Mouse (Mus musculus): Measurements from ENCODE around the gene Fndc3b.

- TF ChIP-seq CTCF (IDR thresholded peaks at IDR 0.05; ENCODE audit: control insufficient read depth, insufficient read depth, insufficient read length), result no peak
- no peak for TF ChIP-seq MAX (IDR thresholded peaks at IDR 0.05)
- no peak for TF ChIP-seq FOSL1 (IDR thresholded peaks at IDR 0.05; ENCODE audit: insufficient read depth, low read length, poor library complexity, severe bottlenecking)
- TF ChIP-seq USF1 (IDR thresholded peaks at IDR 0.05; ENCODE audit: low read depth), result no peak
- peak; percentile 76 for TF ChIP-seq CEBPB (IDR thresholded peaks at IDR 0.05; ENCODE audit: low read depth)
- no peak for TF ChIP-seq MYOG (IDR thresholded peaks at IDR 0.05; ENCODE audit: control insufficient read depth, extremely low read depth, insufficient read length)
- TF ChIP-seq MYOD1 (IDR thresholded peaks at IDR 0.05; ENCODE audit: control insufficient read depth, insufficient read length, low read depth), result no peak
Observed at GRCm38 (mm10) chr3:27742124-27742523, 31.0 kb upstream of the Fndc3b start.

Measured in C2C12 (cell line).